ENCODE assay signal across 16 mouse cellular contexts in the genomic region with DNA sequence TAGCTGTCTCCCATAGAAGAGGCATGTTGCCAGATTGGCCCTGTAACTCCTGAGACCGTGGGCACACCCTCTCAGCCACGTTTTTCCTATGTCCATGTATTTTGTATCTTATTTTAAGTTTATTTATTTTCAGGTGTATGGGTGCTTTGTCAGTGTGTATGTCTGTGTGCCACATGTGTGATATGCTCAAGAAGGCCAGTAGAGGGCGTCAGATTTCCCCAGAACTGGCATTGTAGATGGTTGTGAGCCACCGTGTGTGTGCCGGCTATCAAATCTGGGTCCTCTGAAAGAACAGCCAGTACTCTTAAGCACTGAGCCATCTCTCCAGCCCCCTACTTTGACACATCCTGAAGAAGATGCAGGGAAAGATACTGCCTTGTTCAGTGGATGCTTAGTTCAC. TPM values are rescaled to one million over a fixed set of nuclear protein-coding genes. Genes with fewer than 3 reads are reported as not detected.
DNase-seq lines count a peak whose midpoint lies in the region; ATAC-seq and TF ChIP-seq lines count a peak whose summit lies in the region.
"Had no signal": no experiment of that assay in that cellular context is flagged by ENCODE, and none has a peak within 500 bp of the region (broad histone marks: within the 10 kb centered on the region; RNA-seq: fewer than 3 reads in every experiment).

No protein-coding gene starts in this region.

- 71% methylated on average over 5 of the region's 5 CpGs for WGBS in midbrain, embryonic 15.5 days

- peaks cover 6% of the 10 kb centered on the region; the same call in 1 of the 2 replicates for H3K27me3 ChIP-seq in E14TG2a.4 (ENCODE audit: insufficient read depth, low read length)
- H3K27me3 ChIP-seq in midbrain, embryonic 15.5 days (replicated peaks), result no peaks in the 10 kb centered on the region

- H3K4me1 ChIP-seq in E14TG2a.4 (replicated peaks; ENCODE audit: low read depth, low read length), result peaks cover 18% of the 10 kb centered on the region
- H3K4me1 ChIP-seq in midbrain, embryonic 15.5 days, result peaks cover 21% of the 10 kb centered on the region

- DNase-seq in layer of hippocampus, adult 2 months (ENCODE audit: low spot score in 2 of 2), result no peak
- DNase-seq in layer of hippocampus, adult 8-10 months (ENCODE audit: low spot score in 2 of 2), result no peak
- DNase-seq in ZHBTc4 (ENCODE audit: low read depth, low spot score), result peak; percentile 58
- DNase-seq in gastrocnemius, adult 18-20 months (ENCODE audit: low spot score), result no peak
- no peak for DNase-seq in right cerebral cortex, postnatal 4 days
- DNase-seq: adrenal gland, postnatal 14 days; kidney, adult 8-10 months; left cerebral cortex, postnatal 4 days; thymus, postnatal 14 days had no signal

- peak overlapping the region; percentile 88 for H3K27ac ChIP-seq in layer of hippocampus, adult 2 months
- H3K27ac ChIP-seq in midbrain, embryonic 15.5 days, result peak overlapping the region; percentile 86

- H3K4me3 ChIP-seq in layer of hippocampus, adult 2 months, result no peak overlapping the region
- no peak overlapping the region for H3K4me3 ChIP-seq in E14TG2a.4 (replicated peaks; ENCODE audit: low read length)
- no peak overlapping the region for H3K4me3 ChIP-seq in midbrain, embryonic 15.5 days
- H3K4me3 ChIP-seq: megakaryocyte, embryonic 14.5 days had no signal

- no peaks in the 10 kb centered on the region for H3K9me3 ChIP-seq in E14TG2a.4 (ENCODE audit: low read length)
- H3K9me3 ChIP-seq in midbrain, embryonic 15.5 days, result no peaks in the 10 kb centered on the region

- ATAC-seq in midbrain, embryonic 15.5 days (replicated peaks), result no peak
- ATAC-seq: CD4-positive, CD25-positive, alpha-beta regulatory T cell, adult 4 months had no signal

- no peaks in the 10 kb centered on the region for H3K36me3 ChIP-seq in E14TG2a.4 (ENCODE audit: insufficient read depth, low read length)
- H3K36me3 ChIP-seq in midbrain, embryonic 15.5 days (replicated peaks), result no peaks in the 10 kb centered on the region

- no peak overlapping the region for H3K9ac ChIP-seq in midbrain, embryonic 15.5 days

- TF ChIP-seq CTCF in layer of hippocampus, adult 2 months (conservative IDR thresholded peaks at IDR 0.05), result peak; percentile 53
- peak; percentile 55 for TF ChIP-seq CTCF in E14TG2a.4 (conservative IDR thresholded peaks at IDR 0.05; ENCODE audit: low read length)

- H3K4me2 ChIP-seq in midbrain, embryonic 15.5 days, result no peak overlapping the region

RNA-seq across cellular contexts. Expression of gene Pnpla1, which starts 12.2 kb away (rescaled TPM):
- under 1 TPM; 0.49 to 0.56 TPM for total RNA-seq in layer of hippocampus, adult 2 months (2021)
- total RNA-seq in layer of hippocampus, adult 8-10 months (2022), result under 1 TPM; 0.43 to 0.84 (median 0.70) TPM
- 0.05 and 0.10 TPM in 2 replicates for polyA plus RNA-seq in midbrain, embryonic 15.5 days (2015; fragmentation: Nextera tagmentation; extraction: Ambion mirVana)
- total RNA-seq in gastrocnemius, adult 18-20 months (2021), result under 1 TPM in 1 of 2 experiments, not detected in 1; 0.05 TPM
- total RNA-seq: heart, postnatal 25 days; neutrophil, adult 5-6 weeks had no signal
- polyA plus RNA-seq: CD4-positive, CD25-positive, alpha-beta regulatory T cell, adult 4 months had no signal

RNA-seq across cellular contexts. Expression of gene 4930539E08Rik, which starts 44.7 kb away (rescaled TPM):
- total RNA-seq in layer of hippocampus, adult 2 months (2021), result 1 to 10 TPM; 4.0 to 4.1 TPM
- 1 to 10 TPM; 3.2 to 6.4 (median 4.9) TPM for total RNA-seq in layer of hippocampus, adult 8-10 months (2022)
- 1.7 and 2.5 TPM in 2 replicates for polyA plus RNA-seq in midbrain, embryonic 15.5 days (2015; fragmentation: Nextera tagmentation; extraction: Ambion mirVana)
- not detected for total RNA-seq in gastrocnemius, adult 18-20 months (2021)
- total RNA-seq: adrenal gland, postnatal 14 days had no signal
- polyA plus RNA-seq: liver, embryonic 16.5 days had no signal

Comparison
In these comparisons a context has a peak if more than half of its experiments do, and no peak if none do; other contexts are left out.
1. RNA of gene 4930539E08Rik, which starts 44.7 kb away (total RNA-seq): 3.2 to 6.4 TPM in layer of hippocampus, adult 8-10 months and 4.0 to 4.1 TPM in layer of hippocampus, adult 2 months; not detected in gastrocnemius, adult 18-20 months; every median in the first group is over 4 times any median in the second.